Comparison of ENCODE assay signal across 8 mouse cellular contexts in genomic region chr1:75192452-75192851, GRCm38 (mm10). TPM values are rescaled to one million over a fixed set of nuclear protein-coding genes. Genes with fewer than 3 reads are reported as not detected.
A peak's percentile ranks its signal among the peaks of the same experiment; 100 is the strongest.
DNase-seq lines count a peak whose midpoint lies in the region; ATAC-seq and TF ChIP-seq lines count a peak whose summit lies in the region.

No protein-coding gene starts in this region.

- peak overlapping the region; percentile 92 for H3K27ac ChIP-seq in bone marrow, adult 2 months (ENCODE audit: control insufficient read depth, insufficient read depth, low read depth, low read length, poor library complexity)
- peak overlapping the region; percentile 94 for H3K27ac ChIP-seq in kidney, embryonic 14.5 days (ENCODE audit: low read depth, low read length)
- peak overlapping the region; percentile 94 for H3K27ac ChIP-seq in lung, postnatal 0 days (ENCODE audit: low read length)

- H3K9me3 ChIP-seq in kidney, embryonic 14.5 days (ENCODE audit: control insufficient read depth, low read length), result no peaks in the 10 kb centered on the region
- H3K9me3 ChIP-seq in lung, postnatal 0 days (ENCODE audit: low read length), result no peaks in the 10 kb centered on the region

- peaks cover 24% of the 10 kb centered on the region; the same call in 1 of the 2 replicates for H3K36me3 ChIP-seq in kidney, embryonic 14.5 days (ENCODE audit: control insufficient read depth, insufficient read depth, low read length)
- peaks cover 18% of the 10 kb centered on the region; the same call in 1 of the 2 replicates for H3K36me3 ChIP-seq in lung, postnatal 0 days (ENCODE audit: insufficient read depth, low read length)

- no peaks in the 10 kb centered on the region for H3K27me3 ChIP-seq in kidney, embryonic 14.5 days (ENCODE audit: control insufficient read depth, insufficient read depth, low read length)
- no peaks in the 10 kb centered on the region for H3K27me3 ChIP-seq in lung, postnatal 0 days (replicated peaks; ENCODE audit: insufficient read depth, low read length)

- under 1% methylated on average over 19 of the region's 19 CpGs for WGBS in bone marrow, adult 2 months
- WGBS in kidney, embryonic 14.5 days, result under 1% methylated on average over 19 of the region's 19 CpGs
- WGBS in lung, postnatal 0 days, result 0% methylated on average over 19 of the region's 19 CpGs

- H3K4me1 ChIP-seq in bone marrow, adult 2 months (ENCODE audit: control insufficient read depth, insufficient read depth, low read length), result peaks cover 1% of the 10 kb centered on the region; the same call in 1 of the 2 replicates
- peaks cover 9% of the 10 kb centered on the region for H3K4me1 ChIP-seq in kidney, embryonic 14.5 days (ENCODE audit: control insufficient read depth, insufficient read depth, low read length)
- peaks cover 10% of the 10 kb centered on the region; the same call in 1 of the 2 replicates for H3K4me1 ChIP-seq in lung, postnatal 0 days (ENCODE audit: insufficient read depth, low read depth, low read length)

- peak overlapping the region; percentile 78 for H3K9ac ChIP-seq in kidney, embryonic 14.5 days (ENCODE audit: low read depth, low read length)
- peak overlapping the region; percentile 96 for H3K9ac ChIP-seq in lung, postnatal 0 days (replicated peaks; ENCODE audit: low read depth)

- intact Hi-C loops in left cerebral cortex, postnatal 25 days (cut with DNase I), result loop anchor here (2.0 kb wide), 1 partner anchor 18 kb away; the partner anchor contains the start of genes Glb1l and Stk16
- intact Hi-C loops in left cerebral cortex, postnatal 36 days (cut with DNase I), result no loop called here

- H3K4me2 ChIP-seq in kidney, embryonic 14.5 days (replicated peaks; ENCODE audit: low read depth, low read length), result peak overlapping the region; percentile 93
- H3K4me2 ChIP-seq in lung, postnatal 0 days (replicated peaks; ENCODE audit: low read depth, low read length), result peak overlapping the region; percentile 67

- no peak for TF ChIP-seq EP300 in lung, postnatal 0 days (IDR thresholded peaks at IDR 0.05)

- peak overlapping the region; percentile 76 for H3K4me3 ChIP-seq in bone marrow, adult 2 months (replicated peaks; ENCODE audit: control insufficient read depth, low read depth, low read length)
- H3K4me3 ChIP-seq in kidney, embryonic 14.5 days (ENCODE audit: low read length), result peak overlapping the region; percentile 88
- peak overlapping the region; percentile 88 for H3K4me3 ChIP-seq in lung, postnatal 0 days (ENCODE audit: low read depth, low read length)

- 0 out of 2 replicates have a peak, but pooled peaks have one; percentile 42 for TF ChIP-seq POLR2A in bone marrow, adult 2 months (IDR thresholded peaks at IDR 0.05; ENCODE audit: borderline replicate concordance, control insufficient read depth, low read depth, low read length)

- no peak for TF ChIP-seq CTCF in bone marrow, adult 2 months (IDR thresholded peaks at IDR 0.05; ENCODE audit: control insufficient read depth, insufficient read depth, low read length)
- TF ChIP-seq CTCF in lung, postnatal 0 days (IDR thresholded peaks at IDR 0.05), result no peak

- ATAC-seq in granulocyte monocyte progenitor cell, adult 5-6 weeks (replicated peaks; ENCODE audit: poor library complexity, severe bottlenecking), result peak; percentile 62
- peak; percentile 21; the same call in 1 of the 2 replicates for ATAC-seq in kidney, embryonic 14.5 days (ENCODE audit: low FRiP score, low TSS enrichment)
- peak; percentile 62 for ATAC-seq in lung, postnatal 0 days

- peak; percentile 36 to 56 for DNase-seq in left cerebral cortex, postnatal 25 days (ENCODE audit: low spot score in 2 of 2)
- no peak for DNase-seq in left cerebral cortex, postnatal 36 days (ENCODE audit: low spot score in 2 of 2)
- peak; percentile 79 for DNase-seq in lung, postnatal 0 days (ENCODE audit: low spot score)
- DNase-seq in spleen, postnatal 10 days (ENCODE audit: low spot score in 2 of 2), result peak; percentile 46 to 58
- DNase-seq in frontal cortex, postnatal 25 days (ENCODE audit: low spot score in 2 of 2), result no peak

RNA-seq across cellular contexts. Expression of gene Atg9a, which starts 0.5 kb away (rescaled TPM):
- 100 to 1,000 TPM; 134 to 137 TPM for total RNA-seq in left cerebral cortex, postnatal 25 days (2021)
- total RNA-seq in left cerebral cortex, postnatal 36 days (2021), result 100 to 1,000 TPM; 138 to 146 TPM
- polyA plus RNA-seq in bone marrow, adult 2 months (2011; ENCODE audit: insufficient read depth, insufficient read length, low replicate concordance, missing spikeins), result 24.6 and 39.2 TPM in 2 replicates
- 21.5 and 25.7 TPM in 2 replicates for total RNA-seq in granulocyte monocyte progenitor cell, adult 5-6 weeks (2014; fragmentation: Nextera tagmentation)
- total RNA-seq in granulocyte monocyte progenitor cell, adult 5-6 weeks (2017), result 5.1 and 13.4 TPM in 2 replicates
- 18.5 and 26.0 TPM in 2 replicates for polyA plus RNA-seq in kidney, embryonic 14.5 days (2014; fragmentation: Nextera tagmentation; extraction: Ambion mirVana)
- 23.7 and 28.3 TPM in 2 replicates for polyA plus RNA-seq in lung, postnatal 0 days (2015; fragmentation: Nextera tagmentation; extraction: Ambion mirVana)

RNA-seq across cellular contexts. Expression of gene Ankzf1, which starts 0.5 kb away (rescaled TPM):
- total RNA-seq in left cerebral cortex, postnatal 25 days (2021), result 10 to 100 TPM; 21.9 to 27.8 TPM
- 10 to 100 TPM; 21.6 to 31.7 TPM for total RNA-seq in left cerebral cortex, postnatal 36 days (2021)
- 16.6 and 27.7 TPM in 2 replicates for polyA plus RNA-seq in bone marrow, adult 2 months (2011; ENCODE audit: insufficient read depth, insufficient read length, low replicate concordance, missing spikeins)
- total RNA-seq in granulocyte monocyte progenitor cell, adult 5-6 weeks (2014; fragmentation: Nextera tagmentation), result 11.3 and 11.6 TPM in 2 replicates
- total RNA-seq in granulocyte monocyte progenitor cell, adult 5-6 weeks (2017), result 20.0 and 20.9 TPM in 2 replicates
- 16.7 and 21.1 TPM in 2 replicates for polyA plus RNA-seq in kidney, embryonic 14.5 days (2014; fragmentation: Nextera tagmentation; extraction: Ambion mirVana)
- polyA plus RNA-seq in lung, postnatal 0 days (2015; fragmentation: Nextera tagmentation; extraction: Ambion mirVana), result 15.9 and 17.2 TPM in 2 replicates

RNA-seq across cellular contexts. Expression of gene Abcb6, which starts 12.3 kb away (rescaled TPM):
- total RNA-seq in left cerebral cortex, postnatal 25 days (2021), result 10 to 100 TPM; 22.5 to 24.8 TPM
- total RNA-seq in left cerebral cortex, postnatal 36 days (2021), result 10 to 100 TPM; 22.8 to 24.7 TPM
- polyA plus RNA-seq in bone marrow, adult 2 months (2011; ENCODE audit: insufficient read depth, insufficient read length, low replicate concordance, missing spikeins), result 151 and 182 TPM in 2 replicates
- total RNA-seq in granulocyte monocyte progenitor cell, adult 5-6 weeks (2014; fragmentation: Nextera tagmentation), result 8.9 and 10.1 TPM in 2 replicates
- 7.5 and 8.4 TPM in 2 replicates for total RNA-seq in granulocyte monocyte progenitor cell, adult 5-6 weeks (2017)
- 19.4 and 23.8 TPM in 2 replicates for polyA plus RNA-seq in kidney, embryonic 14.5 days (2014; fragmentation: Nextera tagmentation; extraction: Ambion mirVana)
- 9.4 and 11.7 TPM in 2 replicates for polyA plus RNA-seq in lung, postnatal 0 days (2015; fragmentation: Nextera tagmentation; extraction: Ambion mirVana)

RNA-seq across cellular contexts. Expression of gene Glb1l, which starts 18.2 kb away (rescaled TPM):
- 10 to 100 TPM; 14.3 to 15.4 TPM for total RNA-seq in left cerebral cortex, postnatal 25 days (2021)
- total RNA-seq in left cerebral cortex, postnatal 36 days (2021), result 10 to 100 TPM; 10.4 to 15.8 TPM
- polyA plus RNA-seq in bone marrow, adult 2 months (2011; ENCODE audit: insufficient read depth, insufficient read length, low replicate concordance, missing spikeins), result 23.0 and 43.6 TPM in 2 replicates
- total RNA-seq in granulocyte monocyte progenitor cell, adult 5-6 weeks (2014; fragmentation: Nextera tagmentation), result 37.1 and 57.6 TPM in 2 replicates
- total RNA-seq in granulocyte monocyte progenitor cell, adult 5-6 weeks (2017), result 13.0 and 15.0 TPM in 2 replicates
- 18.1 and 34.4 TPM in 2 replicates for polyA plus RNA-seq in kidney, embryonic 14.5 days (2014; fragmentation: Nextera tagmentation; extraction: Ambion mirVana)
- 8.6 and 10.1 TPM in 2 replicates for polyA plus RNA-seq in lung, postnatal 0 days (2015; fragmentation: Nextera tagmentation; extraction: Ambion mirVana)

RNA-seq across cellular contexts. Expression of gene Stk16, which starts 18.2 kb away (rescaled TPM):
- total RNA-seq in left cerebral cortex, postnatal 25 days (2021), result 10 to 100 TPM; 92.2 to 94.4 TPM
- 10 to 100 TPM; 80.3 to 85.9 TPM for total RNA-seq in left cerebral cortex, postnatal 36 days (2021)
- polyA plus RNA-seq in bone marrow, adult 2 months (2011; ENCODE audit: insufficient read depth, insufficient read length, low replicate concordance, missing spikeins), result 74.2 and 168 TPM in 2 replicates
- total RNA-seq in granulocyte monocyte progenitor cell, adult 5-6 weeks (2014; fragmentation: Nextera tagmentation), result 212 and 224 TPM in 2 replicates
- 152 and 160 TPM in 2 replicates for total RNA-seq in granulocyte monocyte progenitor cell, adult 5-6 weeks (2017)
- polyA plus RNA-seq in kidney, embryonic 14.5 days (2014; fragmentation: Nextera tagmentation; extraction: Ambion mirVana), result 125 and 129 TPM in 2 replicates
- 75.8 and 77.0 TPM in 2 replicates for polyA plus RNA-seq in lung, postnatal 0 days (2015; fragmentation: Nextera tagmentation; extraction: Ambion mirVana)

Comparison
In these comparisons a context has a peak if more than half of its experiments do, and no peak if none do; other contexts are left out.
1. DNase-seq: peak in left cerebral cortex, postnatal 25 days (2 of 2), lung, postnatal 0 days (single experiment) and spleen, postnatal 10 days (2 of 2); none in left cerebral cortex, postnatal 36 days (0 of 2) and frontal cortex, postnatal 25 days (0 of 2).
2. RNA of gene Atg9a, which starts 0.5 kb away (total RNA-seq): 138 to 146 TPM in left cerebral cortex, postnatal 36 days and 134 to 137 TPM in left cerebral cortex, postnatal 25 days; 5.1 to 25.7 TPM in granulocyte monocyte progenitor cell, adult 5-6 weeks; every median in the first group is over 4 times any median in the second.
3. Peak in every context shown above with its lines, with median percentiles within 50 percentile points of each other: H3K27ac ChIP-seq, H3K4me3 ChIP-seq and ATAC-seq.